Mouse (Mus musculus) spleen, adult 18-20 months (tissue): Measurements from ENCODE around the gene Thtpa.

Experiments used
- DNase-seq, 2 experiments: peaks; one replicate each; pipeline ENCODE4 v3.0.0; 2022; ENCODE audit warnings: mixed read lengths in 2 of 2

Thtpa gene

GRCm38 (mm10) chr14:55094704-55095231 is at the start of gene Thtpa:
Gene Thtpa (plus strand): TSS chr14:55094784.
- peak; percentile 59 to 75 for DNase-seq

DNA sequence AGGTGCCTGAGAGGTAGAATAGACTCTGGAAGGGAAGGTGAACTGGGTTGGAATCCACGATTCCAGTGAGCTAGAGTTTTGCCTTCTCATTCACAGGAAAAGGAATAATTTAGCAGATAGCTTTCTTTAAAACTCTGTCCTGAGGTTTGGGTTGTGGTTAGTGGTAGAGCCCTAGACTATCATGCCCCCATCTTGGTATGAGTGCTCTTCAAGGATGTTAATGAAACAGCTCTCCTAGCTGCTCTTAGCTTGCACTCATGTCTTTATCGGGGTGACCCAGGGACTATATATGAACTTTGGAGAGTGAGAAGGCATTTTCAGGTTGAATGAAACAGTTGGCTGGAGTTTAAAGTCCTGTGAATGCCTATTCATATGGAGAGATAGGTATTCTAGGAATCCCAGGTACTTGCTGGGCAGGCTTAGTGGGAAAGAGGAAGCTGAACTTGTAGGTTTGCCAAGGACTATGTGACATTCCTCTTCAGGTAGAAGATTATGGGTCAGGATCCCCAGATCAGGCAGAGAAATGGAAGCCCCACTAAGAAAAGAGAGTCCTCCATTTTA is 46.5 kb upstream of the Thtpa start:
- DNase-seq = no peak

DNA sequence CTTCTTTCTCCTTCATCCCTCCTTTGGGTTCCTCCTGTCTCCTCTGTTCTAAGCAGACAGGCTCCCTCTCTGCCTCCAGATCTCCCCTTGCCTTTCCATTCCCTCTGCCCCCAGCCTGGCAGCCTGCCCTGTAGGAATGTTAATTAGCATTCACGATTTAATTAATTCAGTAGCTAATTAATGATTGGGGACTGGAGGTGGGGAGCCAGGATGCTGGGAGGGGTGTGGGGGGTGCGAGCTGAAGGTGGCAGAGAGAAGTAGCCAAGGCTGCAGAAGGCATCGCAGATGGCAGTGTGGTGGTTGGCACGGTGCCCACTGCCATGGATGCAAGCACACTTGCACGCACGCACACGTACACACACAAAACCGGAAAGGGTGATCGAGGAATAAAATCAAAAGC is 42.1 kb upstream of the Thtpa start:
- no peak for DNase-seq

DNA sequence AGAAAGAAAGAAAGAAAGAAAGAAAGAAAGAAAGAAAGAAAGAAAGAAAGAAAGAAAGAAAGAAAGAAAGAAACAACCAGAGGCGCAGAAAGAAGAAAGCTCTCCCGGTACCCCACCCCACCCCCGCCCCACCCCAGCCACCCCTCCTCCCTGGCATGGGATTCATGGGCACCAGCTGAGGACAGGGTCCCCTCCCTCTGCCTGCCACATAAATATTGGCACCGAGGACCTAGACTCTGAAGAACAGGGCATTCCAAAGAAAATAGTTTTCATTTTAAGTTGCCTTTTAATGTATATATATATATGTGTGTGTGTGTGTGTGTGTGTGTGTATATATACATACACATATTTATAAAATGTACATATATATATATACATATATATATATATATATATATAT is 41.5 kb upstream of the Thtpa start:
- no peak for DNase-seq

DNA sequence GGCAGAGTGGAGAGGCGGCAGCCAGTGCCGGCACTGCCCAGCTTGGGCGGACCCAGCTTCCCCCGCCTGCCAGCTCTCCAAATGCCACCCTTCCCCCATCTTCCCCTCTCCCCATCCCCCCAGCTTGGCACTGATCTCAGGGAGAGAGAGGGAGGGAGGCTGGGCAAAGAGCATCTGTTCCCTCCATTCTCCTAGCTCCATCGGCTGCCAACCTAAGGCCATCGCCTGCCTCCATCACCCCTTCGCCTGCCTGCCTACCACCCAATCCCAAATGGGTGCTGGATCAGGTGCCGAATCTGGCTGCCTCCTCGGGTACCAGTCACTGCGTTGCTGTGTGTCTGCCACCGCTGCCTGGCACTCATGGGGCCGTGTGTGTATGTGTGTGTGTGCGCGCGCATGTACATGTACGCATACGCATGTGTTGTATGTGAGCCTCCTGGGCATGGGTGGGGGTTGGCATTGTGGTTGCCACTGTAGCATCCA is 40.8 kb upstream of the Thtpa start:
- no peak for DNase-seq

- DNase-seq = no peak
Measured at GRCm38 (mm10) chr14:55054191-55054749, 40.3 kb upstream of the Thtpa start.

DNA sequence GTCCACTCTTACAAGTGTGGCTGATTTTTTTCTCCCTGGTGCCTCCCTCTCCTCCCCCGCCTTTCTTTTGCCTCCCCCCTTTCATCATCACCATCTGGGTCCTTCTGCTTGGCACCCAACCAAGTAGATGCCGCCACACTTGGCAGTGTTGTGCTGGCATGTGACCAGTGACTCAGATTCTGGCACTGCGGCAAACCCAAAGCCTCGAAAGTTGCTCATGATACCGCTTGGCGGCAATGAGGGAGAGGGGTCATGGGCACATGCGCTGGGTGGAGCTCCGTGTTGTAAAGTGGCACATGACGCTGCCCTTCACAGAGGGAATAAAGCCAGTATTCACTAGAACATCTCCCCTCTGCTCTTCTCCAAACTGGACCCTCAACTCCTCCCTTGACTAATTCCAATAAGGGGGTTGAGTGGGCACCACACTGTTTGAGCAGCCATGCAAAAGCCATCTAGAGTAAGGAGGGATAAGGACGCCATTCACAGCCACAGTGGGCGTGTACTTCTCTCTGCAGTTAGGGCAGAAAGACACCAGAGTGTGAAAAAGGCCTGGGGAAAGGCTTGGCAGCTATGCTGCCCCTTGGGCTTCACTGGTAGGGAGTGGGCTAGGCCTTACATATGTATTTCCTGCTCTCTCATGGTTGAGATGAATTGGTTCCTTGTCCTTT is 39.3 kb upstream of the Thtpa start:
- DNase-seq = no peak

- no peak for DNase-seq
Measured at GRCm38 (mm10) chr14:55059009-55059408, 35.6 kb upstream of the Thtpa start.

GRCm38 (mm10) chr14:55059931-55060330 is 34.7 kb upstream of the Thtpa start:
- no peak for DNase-seq

DNA sequence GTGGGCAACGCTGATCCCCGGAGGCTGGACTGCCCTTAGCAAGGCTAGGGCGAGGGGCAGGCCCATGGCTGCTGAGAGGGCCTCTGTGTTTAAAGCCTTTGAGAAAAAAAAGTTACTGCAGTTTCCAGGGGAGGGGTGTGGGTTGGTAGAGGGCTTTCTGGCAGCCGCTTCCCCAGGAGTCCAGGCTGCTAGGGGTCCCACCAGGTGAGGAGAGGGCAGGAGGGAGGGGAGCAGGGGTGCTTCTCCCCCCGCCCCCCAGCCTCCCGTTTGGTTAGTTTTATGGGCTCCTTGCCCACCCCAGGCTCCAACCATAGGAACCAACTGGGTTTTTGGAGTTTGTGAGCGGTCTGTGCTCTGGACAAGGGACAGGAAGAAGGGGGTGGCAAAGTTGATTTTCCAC is 32.7 kb upstream of the Thtpa start:
- no peak for DNase-seq

DNA sequence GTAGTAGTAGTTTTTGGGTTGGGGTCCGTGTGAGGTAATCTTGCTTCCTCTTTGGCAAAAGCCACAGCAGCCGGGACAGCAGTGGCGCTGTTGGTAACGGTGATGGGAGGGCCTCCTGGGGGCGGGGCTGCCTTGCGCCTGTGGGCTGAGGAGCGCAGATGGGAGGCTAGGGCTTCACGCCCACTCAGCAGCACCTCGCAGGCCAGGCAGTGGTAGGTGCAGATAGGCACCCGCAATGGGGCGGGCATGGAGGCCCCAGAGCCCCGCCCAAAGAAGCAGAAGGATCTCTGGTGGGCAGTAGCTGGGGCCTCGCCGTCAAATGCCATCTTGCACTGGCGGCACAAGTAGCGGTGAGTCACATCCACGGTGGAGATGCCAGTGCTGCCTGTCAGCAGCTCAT is 32.0 kb upstream of the Thtpa start:
- DNase-seq = no peak

GRCm38 (mm10) chr14:55063117-55063516 is 31.5 kb upstream of the Thtpa start:
- no peak for DNase-seq

DNA sequence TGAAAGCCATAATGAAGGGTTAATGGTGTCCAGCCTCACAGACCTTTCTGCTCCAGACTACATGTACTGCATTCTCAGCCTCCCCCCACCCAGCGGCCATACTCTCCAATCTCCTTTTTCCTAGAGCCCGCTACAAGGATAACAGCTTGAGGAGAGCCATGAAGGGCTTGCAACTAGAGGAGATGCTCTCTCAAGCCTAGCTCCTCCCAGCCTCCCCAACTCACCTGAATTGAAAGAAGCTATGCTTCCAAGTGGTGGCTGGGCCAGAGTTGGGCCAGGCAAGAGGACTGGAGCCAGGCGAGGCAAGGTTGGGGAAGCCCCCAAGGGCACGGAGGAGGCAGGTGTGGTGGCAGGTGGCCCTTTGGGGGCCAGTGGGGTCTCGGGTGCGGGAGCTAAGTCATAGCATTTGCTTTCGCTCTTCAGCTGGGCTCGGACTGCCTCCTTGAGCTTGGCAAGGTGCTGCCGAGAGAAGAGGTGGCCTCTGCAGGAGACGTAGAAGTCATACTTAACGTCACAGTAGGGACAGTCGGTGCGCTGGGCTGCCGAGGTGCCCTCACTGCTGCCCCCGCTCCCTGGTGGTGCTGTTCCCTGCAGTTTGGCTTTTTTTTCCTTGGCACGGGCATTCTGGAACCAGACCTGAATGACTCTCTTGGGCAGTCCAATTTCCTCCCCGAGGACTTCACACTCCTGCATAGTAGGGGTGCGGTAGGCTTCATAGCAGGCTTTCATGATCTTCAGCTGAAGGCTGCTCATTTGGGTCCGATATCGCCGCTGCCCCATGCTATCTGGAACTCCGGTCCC is 30.8 kb upstream of the Thtpa start:
- no peak for DNase-seq

GRCm38 (mm10) chr14:55064481-55065370 is 29.9 kb upstream of the Thtpa start:
- DNase-seq = no peak

- no peak for DNase-seq
Measured at GRCm38 (mm10) chr14:55065391-55065790, 29.2 kb upstream of the Thtpa start.

DNA sequence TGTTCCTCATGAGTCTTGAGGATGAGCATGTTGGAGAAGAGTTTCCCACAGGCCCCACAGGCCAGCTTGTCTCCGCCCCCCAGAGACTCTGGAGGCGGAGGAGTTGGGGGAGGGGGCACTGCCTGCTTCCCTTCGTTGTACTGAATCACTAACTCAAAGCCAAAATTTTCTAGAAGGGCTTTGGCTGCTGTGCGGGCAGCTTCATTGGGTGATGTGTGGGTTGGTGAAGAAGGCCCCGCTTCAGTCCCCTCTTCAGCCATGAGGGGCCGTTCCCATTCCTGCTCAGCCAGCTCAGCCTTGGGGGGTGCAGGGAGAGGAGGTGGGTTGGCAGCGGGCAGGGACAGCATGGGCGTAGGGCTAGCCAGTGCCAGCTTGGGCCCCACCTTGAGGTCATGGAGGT is 28.5 kb upstream of the Thtpa start:
- DNase-seq = no peak

- DNase-seq = no peak
Measured at GRCm38 (mm10) chr14:55071756-55072155, 22.8 kb upstream of the Thtpa start.

GRCm38 (mm10) chr14:55074416-55074815 is 20.2 kb upstream of the Thtpa start:
- DNase-seq = no peak

DNA sequence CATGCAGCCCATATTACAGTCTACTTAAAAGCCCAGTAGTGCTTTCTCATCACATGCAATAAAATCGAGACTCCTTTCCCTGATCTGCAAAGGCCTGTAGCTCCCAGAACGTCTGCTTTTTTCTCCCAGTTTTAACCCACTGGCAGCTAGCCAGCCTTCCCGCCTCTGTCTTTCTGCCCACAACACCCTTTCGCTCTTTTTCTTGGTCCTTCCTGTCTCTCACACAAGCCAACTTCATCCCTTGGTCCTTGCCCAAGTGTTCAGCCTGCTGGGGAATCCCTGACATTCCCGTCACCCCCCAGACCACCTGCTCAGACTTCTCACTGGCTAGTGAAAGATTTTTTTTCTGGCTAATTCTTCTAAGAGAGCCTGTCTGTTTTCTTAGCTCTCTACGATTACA is 18.4 kb upstream of the Thtpa start:
- DNase-seq = no peak

DNA sequence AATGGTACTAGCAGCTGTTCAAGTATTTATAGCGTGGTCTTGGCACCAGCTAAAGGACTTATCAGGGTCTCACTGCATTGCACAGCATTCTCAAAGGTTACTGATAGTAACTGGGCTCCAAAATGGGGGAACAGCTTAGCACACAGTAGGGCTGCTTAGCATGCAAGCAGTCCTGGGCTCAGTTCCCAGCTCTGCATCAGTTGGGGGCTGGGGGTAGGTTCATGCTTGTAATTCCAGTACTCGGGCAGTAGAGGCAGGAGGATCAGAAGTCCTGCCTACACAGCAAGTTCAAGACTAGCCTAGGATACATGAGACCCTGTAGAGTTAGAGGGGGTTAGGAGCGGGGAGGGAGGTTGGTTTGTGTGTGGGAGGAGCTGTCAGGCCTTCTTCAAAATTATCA is 17.6 kb upstream of the Thtpa start:
- no peak for DNase-seq

DNA sequence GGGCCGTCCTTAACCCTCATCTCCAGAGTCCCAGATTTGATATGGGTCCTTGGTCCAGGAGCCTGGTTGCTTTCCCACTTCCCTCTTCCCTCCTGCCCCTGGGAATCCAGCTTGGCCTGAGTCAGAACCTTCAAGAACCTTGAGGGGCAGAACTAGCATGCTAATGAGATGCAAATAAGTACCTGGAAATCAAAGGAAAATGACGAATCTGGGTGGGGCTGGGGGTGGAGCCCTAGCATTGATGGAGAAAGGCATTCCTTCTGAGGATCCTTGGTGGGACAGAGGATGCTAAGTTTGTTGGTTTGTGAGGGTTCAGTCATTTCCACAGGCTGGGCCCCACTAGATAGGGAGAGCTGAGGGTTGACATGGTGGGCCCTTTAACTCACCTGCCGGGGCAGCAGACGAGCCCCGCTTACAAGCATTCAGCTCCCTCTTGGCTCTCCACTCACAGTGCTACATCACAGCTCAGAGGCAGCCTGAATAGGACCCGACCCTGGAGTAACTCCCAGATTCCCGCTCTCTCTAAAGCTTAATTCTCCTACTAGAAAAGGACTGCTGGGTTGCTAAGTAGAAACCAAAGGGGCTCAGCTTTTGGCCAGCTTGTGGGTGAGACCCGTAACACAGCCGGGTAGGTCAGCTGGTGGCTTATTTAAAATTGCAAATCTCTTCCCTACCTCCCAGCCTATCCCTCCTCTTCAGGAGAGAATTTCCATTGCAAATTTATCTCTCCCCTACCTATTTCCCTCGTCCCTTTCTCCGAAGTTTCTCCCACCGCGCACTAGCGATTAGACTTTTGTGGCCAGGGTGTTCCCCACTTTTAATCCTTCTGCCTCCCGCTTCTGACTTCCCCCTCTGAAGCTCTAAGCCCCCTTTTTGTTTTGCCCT is 16.9 kb upstream of the Thtpa start:
- no peak for DNase-seq
